11 mouse cellular contexts compared by ENCODE assay signal in the genomic region with DNA sequence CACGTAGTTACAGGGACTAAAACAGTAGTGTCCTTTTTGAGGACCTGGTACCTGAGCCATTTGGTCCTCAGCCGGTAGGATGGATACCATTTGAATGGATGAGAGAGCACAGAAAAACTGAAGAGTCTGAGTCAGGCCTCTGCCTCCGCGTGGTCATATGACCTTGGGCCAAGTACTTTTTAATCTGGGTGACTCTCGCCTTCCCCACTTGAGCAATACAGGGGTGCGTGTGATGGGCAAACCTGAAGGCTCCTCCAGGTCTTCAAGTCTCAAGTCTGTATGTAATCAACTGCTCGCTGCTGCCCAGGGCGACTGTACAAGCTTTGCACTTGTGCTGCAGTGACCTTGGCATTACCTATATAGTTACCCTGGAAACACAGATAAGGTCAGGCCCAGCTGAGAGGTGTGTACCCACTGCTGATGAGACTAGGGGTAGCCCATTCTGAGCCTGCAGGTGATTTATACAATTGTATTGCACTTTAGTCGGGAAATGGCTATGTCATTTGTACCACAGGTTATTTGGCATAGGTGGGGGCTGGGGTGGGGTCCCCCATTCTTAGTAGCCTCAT.
DNase-seq lines count a peak whose midpoint lies in the region; ATAC-seq and TF ChIP-seq lines count a peak whose summit lies in the region.
"Had no signal": no experiment of that assay in that cellular context is flagged by ENCODE, and none has a peak within 500 bp of the region (broad histone marks: within the 10 kb centered on the region; RNA-seq: fewer than 3 reads in every experiment).

No protein-coding gene starts in this region.

- no peaks in the 10 kb centered on the region for H3K79me2 ChIP-seq in heart, adult 2 months (replicated peaks; ENCODE audit: control insufficient read depth, insufficient read depth, low read length)
- H3K79me2 ChIP-seq in MEL (ENCODE audit: control insufficient read depth, insufficient read depth, low read length, poor library complexity) = no peaks in the 10 kb centered on the region

- H3K36me3 ChIP-seq in heart, embryonic 15.5 days = no peaks in the 10 kb centered on the region
- H3K36me3 ChIP-seq in heart, adult 2 months (ENCODE audit: control insufficient read depth, insufficient read depth, low read length) = no peaks in the 10 kb centered on the region
- no peaks in the 10 kb centered on the region for H3K36me3 ChIP-seq in MEL (ENCODE audit: control insufficient read depth in 1 of 2, insufficient read depth in 2 of 2, low read length in 2 of 2)
- 0 out of 2 replicates have a peak, but pooled peaks cover 2% of the 10 kb centered on the region for H3K36me3 ChIP-seq in forebrain, embryonic 15.5 days
- H3K36me3 ChIP-seq in midbrain, embryonic 13.5 days = peaks cover 25% of the 10 kb centered on the region
- H3K36me3 ChIP-seq in embryonic facial prominence, embryonic 10.5 days (replicated peaks) = peaks cover 24% of the 10 kb centered on the region
- peaks cover 21% of the 10 kb centered on the region for H3K36me3 ChIP-seq in limb, embryonic 10.5 days

- H3K9ac ChIP-seq in heart, embryonic 15.5 days = no peak overlapping the region
- H3K9ac ChIP-seq in heart, adult 2 months (ENCODE audit: low read depth, low read length) = no peak overlapping the region
- no peak overlapping the region for H3K9ac ChIP-seq in MEL (ENCODE audit: control insufficient read depth, low read depth, low read length, poor library complexity, severe bottlenecking)
- no peak overlapping the region; the same call in 1 of the 2 replicates for H3K9ac ChIP-seq in forebrain, embryonic 15.5 days (replicated peaks)
- no peak overlapping the region for H3K9ac ChIP-seq in midbrain, embryonic 13.5 days (replicated peaks)

- ATAC-seq in heart, embryonic 15.5 days (replicated peaks; ENCODE audit: insufficient number of reproducible peaks, insufficient read depth, low FRiP score, low read depth) = peak; percentile 39; the same call in 1 of the 2 replicates
- ATAC-seq in forebrain, embryonic 15.5 days (replicated peaks) = peak; percentile 44; the same call in 1 of the 2 replicates
- peak; percentile 10; the same call in 1 of the 2 replicates for ATAC-seq in midbrain, embryonic 13.5 days

- H3K4me1 ChIP-seq in heart, embryonic 15.5 days (replicated peaks) = peaks cover 10% of the 10 kb centered on the region
- no peaks in the 10 kb centered on the region for H3K4me1 ChIP-seq in heart, adult 2 months (ENCODE audit: control insufficient read depth, insufficient read depth, low read length)
- no peaks in the 10 kb centered on the region; a peak in 1 of 4 replicates for H3K4me1 ChIP-seq in MEL (ENCODE audit: control insufficient read depth in 1 of 2, insufficient read depth in 2 of 2, low read length in 2 of 2)
- H3K4me1 ChIP-seq in forebrain, embryonic 15.5 days = peaks cover 24% of the 10 kb centered on the region
- peaks cover 28% of the 10 kb centered on the region for H3K4me1 ChIP-seq in midbrain, embryonic 13.5 days (replicated peaks)
- peaks cover 3% of the 10 kb centered on the region; the same call in 1 of the 2 replicates for H3K4me1 ChIP-seq in embryonic facial prominence, embryonic 10.5 days
- H3K4me1 ChIP-seq in limb, embryonic 10.5 days = peaks cover 6% of the 10 kb centered on the region; the same call in 1 of the 2 replicates

- TF ChIP-seq CTCF in heart, adult 2 months (IDR thresholded peaks at IDR 0.05) = no peak
- TF ChIP-seq CTCF in MEL (IDR thresholded peaks at IDR 0.05 in 2 of 3, conservative IDR thresholded peaks at IDR 0.05 in 1 of 3; ENCODE audit: control insufficient read depth in 1 of 3, insufficient read depth in 1 of 3, low read depth in 2 of 3, low read length in 3 of 3, poor library complexity in 1 of 3, severe bottlenecking in 1 of 3) = no peak

- H3K27ac ChIP-seq in heart, embryonic 15.5 days = no peak overlapping the region
- H3K27ac ChIP-seq in heart, adult 2 months = no peak overlapping the region
- H3K27ac ChIP-seq in MEL (ENCODE audit: control insufficient read depth, low read depth, low read length) = no peak overlapping the region
- H3K27ac ChIP-seq in forebrain, embryonic 15.5 days (replicated peaks) = peak overlapping the region; percentile 76
- peak overlapping the region; percentile 58 for H3K27ac ChIP-seq in midbrain, embryonic 13.5 days
- H3K27ac ChIP-seq in embryonic facial prominence, embryonic 10.5 days (replicated peaks) = no peak overlapping the region
- H3K27ac ChIP-seq in limb, embryonic 10.5 days = no peak overlapping the region
- H3K27ac ChIP-seq: layer of hippocampus, adult 2 months had no signal

- H3K4me3 ChIP-seq in heart, embryonic 15.5 days = no peak overlapping the region
- no peak overlapping the region for H3K4me3 ChIP-seq in heart, adult 2 months
- H3K4me3 ChIP-seq in MEL (ENCODE audit: control insufficient read depth in 1 of 2, insufficient read depth in 1 of 2, low read depth in 2 of 2, low read length in 2 of 2) = no peak overlapping the region
- H3K4me3 ChIP-seq in forebrain, embryonic 15.5 days = no peak overlapping the region
- no peak overlapping the region for H3K4me3 ChIP-seq in midbrain, embryonic 13.5 days (replicated peaks)
- no peak overlapping the region for H3K4me3 ChIP-seq in embryonic facial prominence, embryonic 10.5 days
- no peak overlapping the region for H3K4me3 ChIP-seq in limb, embryonic 10.5 days
- H3K4me3 ChIP-seq: layer of hippocampus, adult 2 months had no signal

- DNase-seq in heart, adult 2 months = no peak
- DNase-seq in MEL (ENCODE audit: low read depth, low spot score) = no peak
- no peak for DNase-seq in left cerebral cortex, adult 9 months (ENCODE audit: low spot score in 2 of 2)
- DNase-seq in embryonic facial prominence, embryonic 10.5 days (ENCODE audit: low spot score) = no peak
- DNase-seq in limb, embryonic 10.5 days (ENCODE audit: low spot score) = no peak
- DNase-seq: thymus, adult 18-20 months had no signal

- TF ChIP-seq RAD21 in MEL (IDR thresholded peaks at IDR 0.05; ENCODE audit: low read depth, low read length) = no peak

- H3K27me3 ChIP-seq in heart, embryonic 15.5 days = no peaks in the 10 kb centered on the region
- no peaks in the 10 kb centered on the region for H3K27me3 ChIP-seq in heart, adult 2 months (ENCODE audit: control insufficient read depth, insufficient read depth, low read length)
- H3K27me3 ChIP-seq in MEL (ENCODE audit: control insufficient read depth in 1 of 2, insufficient read depth in 2 of 2, low read length in 2 of 2) = no peaks in the 10 kb centered on the region
- H3K27me3 ChIP-seq in forebrain, embryonic 15.5 days = no peaks in the 10 kb centered on the region
- H3K27me3 ChIP-seq in midbrain, embryonic 13.5 days = no peaks in the 10 kb centered on the region
- H3K27me3 ChIP-seq in embryonic facial prominence, embryonic 10.5 days (replicated peaks; ENCODE audit: low read depth, poor library complexity, severe bottlenecking) = no peaks in the 10 kb centered on the region
- no peaks in the 10 kb centered on the region for H3K27me3 ChIP-seq in limb, embryonic 10.5 days (ENCODE audit: low read depth, poor library complexity, severe bottlenecking)
- H3K27me3 ChIP-seq: Patski had no signal

- H3K4me2 ChIP-seq in heart, embryonic 15.5 days = no peak overlapping the region
- no peak overlapping the region for H3K4me2 ChIP-seq in forebrain, embryonic 15.5 days (replicated peaks)
- no peak overlapping the region for H3K4me2 ChIP-seq in midbrain, embryonic 13.5 days (replicated peaks)

- no peaks in the 10 kb centered on the region for H3K9me3 ChIP-seq in heart, embryonic 15.5 days (replicated peaks)
- no peaks in the 10 kb centered on the region for H3K9me3 ChIP-seq in MEL (replicated peaks; ENCODE audit: insufficient read depth, low read length)
- no peaks in the 10 kb centered on the region for H3K9me3 ChIP-seq in forebrain, embryonic 15.5 days
- H3K9me3 ChIP-seq in midbrain, embryonic 13.5 days = no peaks in the 10 kb centered on the region
- no peaks in the 10 kb centered on the region for H3K9me3 ChIP-seq in embryonic facial prominence, embryonic 10.5 days
- H3K9me3 ChIP-seq in limb, embryonic 10.5 days (replicated peaks) = no peaks in the 10 kb centered on the region

- no peak for TF ChIP-seq EP300 in heart, adult 2 months (IDR thresholded peaks at IDR 0.05; ENCODE audit: insufficient read depth, low read depth, low read length)
- TF ChIP-seq EP300 in MEL (IDR thresholded peaks at IDR 0.05; ENCODE audit: low read depth in 1 of 2, low read length in 2 of 2) = no peak

- WGBS in heart, embryonic 15.5 days = 65% methylated on average over 9 of the region's 9 CpGs
- WGBS in heart, adult 2 months = 68% methylated on average over 9 of the region's 9 CpGs
- WGBS in forebrain, embryonic 15.5 days = 85% methylated on average over 9 of the region's 9 CpGs
- 83% methylated on average over 9 of the region's 9 CpGs for WGBS in midbrain, embryonic 13.5 days
- 89% methylated on average over 9 of the region's 9 CpGs for WGBS in embryonic facial prominence, embryonic 10.5 days
- 91% methylated on average over 9 of the region's 9 CpGs for WGBS in limb, embryonic 10.5 days

- intact Hi-C loops in heart, adult 2 months (cut with DNase I) = loop anchor here (1.0 to 2.0 kb wide), 2 partner anchors 189 to 256 kb away; partner anchors contain the start of gene Cep135

- TF ChIP-seq POLR2A in heart, adult 2 months (IDR thresholded peaks at IDR 0.05; ENCODE audit: insufficient read depth, low read depth, low read length) = no peak
- TF ChIP-seq POLR2A in MEL (IDR thresholded peaks at IDR 0.05; ENCODE audit: control insufficient read depth in 1 of 2, insufficient read depth in 1 of 2, low read depth in 1 of 2, low read length in 2 of 2, poor library complexity in 1 of 2) = no peak

TF ChIP-seq in MEL, 35 proteins besides CTCF, POLR2A, EP300 and RAD21:
- 0 out of 2 replicates have a peak, but pooled peaks have one; percentile 17 for TF ChIP-seq MXI1 (IDR thresholded peaks at IDR 0.05; ENCODE audit: low read depth, low read length)
- no peak for TF ChIP-seq GABPA (IDR thresholded peaks at IDR 0.05; ENCODE audit: low read depth, low read length)
- TF ChIP-seq UBTF (IDR thresholded peaks at IDR 0.05; ENCODE audit: borderline replicate concordance, insufficient read depth, low read depth, low read length) = no peak
- no peak for TF ChIP-seq SMC3 (IDR thresholded peaks at IDR 0.05; ENCODE audit: low read depth, low read length)
- TF ChIP-seq MAZ (IDR thresholded peaks at IDR 0.05; ENCODE audit: low read depth, low read length) = 0 out of 2 replicates have a peak, but pooled peaks have one; percentile 9

Comparison
In these comparisons a context has a peak if more than half of its experiments do, and no peak if none do; other contexts are left out.
1. H3K27ac ChIP-seq: peak in forebrain, embryonic 15.5 days (single experiment) and midbrain, embryonic 13.5 days (single experiment); none in heart, embryonic 15.5 days (single experiment), heart, adult 2 months (single experiment), MEL (single experiment), embryonic facial prominence, embryonic 10.5 days (single experiment) and limb, embryonic 10.5 days (single experiment).
2. Peak in every context shown above with its lines, with median percentiles within 50 percentile points of each other: ATAC-seq.